Mouse (Mus musculus): Measurements from ENCODE around the gene Pigr. TPM values are rescaled to one million over a fixed set of nuclear protein-coding genes. Genes with fewer than 3 reads are reported as not detected.

Pigr gene
- polyA plus RNA-seq, 1 experiment, result 0.17 TPM

DNA sequence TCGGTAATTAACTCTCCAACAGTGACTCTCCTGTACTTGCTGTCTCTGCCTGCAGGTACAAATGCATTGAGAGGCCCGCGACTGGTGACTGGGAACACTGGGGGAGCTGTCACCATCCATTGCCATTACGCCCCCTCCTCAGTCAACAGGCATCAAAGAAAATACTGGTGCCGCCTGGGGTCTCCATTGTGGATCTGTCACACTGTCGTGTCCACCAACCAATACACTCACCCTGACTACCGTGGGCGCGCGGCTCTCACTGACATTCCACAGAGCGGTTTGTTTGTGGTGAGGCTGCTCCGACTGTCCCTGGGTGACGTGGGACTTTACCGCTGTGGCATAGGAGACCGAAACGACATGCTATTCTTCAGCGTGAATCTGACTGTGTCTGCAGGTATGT, 15.2 kb upstream of the Pigr start:
- Histone ChIP-seq H3K27me3 (ENCODE audit: control insufficient read depth, insufficient read depth, low read length) (no peaks in the 10 kb centered on the region), H3K4me3 (ENCODE audit: control insufficient read depth, low read depth, low read length) (no peak overlapping the region), H3K4me1 (ENCODE audit: control insufficient read depth, insufficient read depth, low read length) (no peaks in the 10 kb centered on the region), H3K36me3 (ENCODE audit: control insufficient read depth, insufficient read depth, low read length) (no peaks in the 10 kb centered on the region), H3K27ac (ENCODE audit: control insufficient read depth, insufficient read depth, low read depth, low read length) (no peak overlapping the region)
- TF ChIP-seq POLR2A (IDR thresholded peaks at IDR 0.05; ENCODE audit: control insufficient read depth, low read depth, low read length) (no peak), CTCF (IDR thresholded peaks at IDR 0.05; ENCODE audit: control insufficient read depth, insufficient read depth, insufficient replicate concordance, low read depth, low read length) (no peak)

- H3K27me3 ChIP-seq (ENCODE audit: control insufficient read depth, insufficient read depth, low read length), result no peaks in the 10 kb centered on the region
- no peaks in the 10 kb centered on the region for H3K36me3 ChIP-seq (ENCODE audit: control insufficient read depth, insufficient read depth, low read length)
- no peak overlapping the region for H3K27ac ChIP-seq (ENCODE audit: control insufficient read depth, insufficient read depth, low read depth, low read length)
- TF ChIP-seq POLR2A (IDR thresholded peaks at IDR 0.05; ENCODE audit: control insufficient read depth, low read depth, low read length) (no peak), CTCF (IDR thresholded peaks at IDR 0.05; ENCODE audit: control insufficient read depth, insufficient read depth, insufficient replicate concordance, low read depth, low read length) (no peak)
- H3K4me3 ChIP-seq (ENCODE audit: control insufficient read depth, low read depth, low read length), result no peak overlapping the region
- H3K4me1 ChIP-seq (ENCODE audit: control insufficient read depth, insufficient read depth, low read length), result no peaks in the 10 kb centered on the region
These were observed 6.7 kb upstream of the Pigr start for GRCm38 (mm10) chr1:130819737-130820136.

GRCm38 (mm10) chr1:130820316-130821148, 6.0 kb upstream of the Pigr start:
- TF ChIP-seq POLR2A (IDR thresholded peaks at IDR 0.05; ENCODE audit: control insufficient read depth, low read depth, low read length) (no peak), CTCF (IDR thresholded peaks at IDR 0.05; ENCODE audit: control insufficient read depth, insufficient read depth, insufficient replicate concordance, low read depth, low read length) (no peak)
- Histone ChIP-seq H3K27me3 (ENCODE audit: control insufficient read depth, insufficient read depth, low read length) (no peaks in the 10 kb centered on the region), H3K4me1 (ENCODE audit: control insufficient read depth, insufficient read depth, low read length) (no peaks in the 10 kb centered on the region), H3K27ac (ENCODE audit: control insufficient read depth, insufficient read depth, low read depth, low read length) (no peak overlapping the region), H3K4me3 (ENCODE audit: control insufficient read depth, low read depth, low read length) (no peak overlapping the region), H3K36me3 (ENCODE audit: control insufficient read depth, insufficient read depth, low read length) (no peaks in the 10 kb centered on the region)

DNA sequence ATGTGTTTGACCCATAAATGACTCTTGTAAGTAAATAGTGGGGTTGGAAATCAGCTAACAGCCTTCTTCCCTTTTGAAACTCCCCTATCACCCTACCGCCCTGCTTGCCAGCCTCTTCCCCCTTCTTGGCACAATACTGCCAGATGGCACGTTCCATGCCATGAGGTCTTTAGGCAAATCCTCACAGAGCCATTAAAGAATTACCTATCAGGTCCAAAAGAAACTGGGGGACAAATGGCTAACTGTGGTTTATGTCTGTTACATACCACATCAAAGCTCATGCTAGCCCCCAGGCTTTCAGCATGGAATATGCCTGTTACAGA, 5.4 kb upstream of the Pigr start:
- H3K36me3 ChIP-seq (ENCODE audit: control insufficient read depth, insufficient read depth, low read length), result no peaks in the 10 kb centered on the region
- no peaks in the 10 kb centered on the region for H3K27me3 ChIP-seq (ENCODE audit: control insufficient read depth, insufficient read depth, low read length)
- H3K4me1 ChIP-seq (ENCODE audit: control insufficient read depth, insufficient read depth, low read length), result no peaks in the 10 kb centered on the region
- no peak overlapping the region for H3K27ac ChIP-seq (ENCODE audit: control insufficient read depth, insufficient read depth, low read depth, low read length)
- no peak overlapping the region for H3K4me3 ChIP-seq (ENCODE audit: control insufficient read depth, low read depth, low read length)
- TF ChIP-seq CTCF (IDR thresholded peaks at IDR 0.05; ENCODE audit: control insufficient read depth, insufficient read depth, insufficient replicate concordance, low read depth, low read length), result no peak
- no peak for TF ChIP-seq POLR2A (IDR thresholded peaks at IDR 0.05; ENCODE audit: control insufficient read depth, low read depth, low read length)

- Histone ChIP-seq H3K4me3 (ENCODE audit: control insufficient read depth, low read depth, low read length) (no peak overlapping the region), H3K27ac (ENCODE audit: control insufficient read depth, insufficient read depth, low read depth, low read length) (no peak overlapping the region), H3K36me3 (ENCODE audit: control insufficient read depth, insufficient read depth, low read length) (no peaks in the 10 kb centered on the region), H3K4me1 (ENCODE audit: control insufficient read depth, insufficient read depth, low read length) (no peaks in the 10 kb centered on the region), H3K27me3 (ENCODE audit: control insufficient read depth, insufficient read depth, low read length) (no peaks in the 10 kb centered on the region)
- TF ChIP-seq CTCF (IDR thresholded peaks at IDR 0.05; ENCODE audit: control insufficient read depth, insufficient read depth, insufficient replicate concordance, low read depth, low read length) (no peak), POLR2A (IDR thresholded peaks at IDR 0.05; ENCODE audit: control insufficient read depth, low read depth, low read length) (no peak)
These were observed 4.4 kb upstream of the Pigr start for GRCm38 (mm10) chr1:130821911-130822625.

GRCm38 (mm10) chr1:130828656-130829055, 2.2 kb downstream of the Pigr start:
- H3K27ac ChIP-seq (ENCODE audit: control insufficient read depth, insufficient read depth, low read depth, low read length), result no peak overlapping the region
- H3K4me3 ChIP-seq (ENCODE audit: control insufficient read depth, low read depth, low read length), result no peak overlapping the region
- TF ChIP-seq POLR2A (IDR thresholded peaks at IDR 0.05; ENCODE audit: control insufficient read depth, low read depth, low read length) (no peak), CTCF (IDR thresholded peaks at IDR 0.05; ENCODE audit: control insufficient read depth, insufficient read depth, insufficient replicate concordance, low read depth, low read length) (no peak)
- no peaks in the 10 kb centered on the region for H3K36me3 ChIP-seq (ENCODE audit: control insufficient read depth, insufficient read depth, low read length)
- no peaks in the 10 kb centered on the region for H3K4me1 ChIP-seq (ENCODE audit: control insufficient read depth, insufficient read depth, low read length)
- no peaks in the 10 kb centered on the region for H3K27me3 ChIP-seq (ENCODE audit: control insufficient read depth, insufficient read depth, low read length)

- Histone ChIP-seq H3K4me1 (ENCODE audit: control insufficient read depth, insufficient read depth, low read length) (no peaks in the 10 kb centered on the region), H3K36me3 (ENCODE audit: control insufficient read depth, insufficient read depth, low read length) (no peaks in the 10 kb centered on the region), H3K4me3 (ENCODE audit: control insufficient read depth, low read depth, low read length) (no peak overlapping the region), H3K27me3 (ENCODE audit: control insufficient read depth, insufficient read depth, low read length) (no peaks in the 10 kb centered on the region), H3K27ac (ENCODE audit: control insufficient read depth, insufficient read depth, low read depth, low read length) (no peak overlapping the region)
- TF ChIP-seq POLR2A (IDR thresholded peaks at IDR 0.05; ENCODE audit: control insufficient read depth, low read depth, low read length), result no peak
These were observed 3.7 kb downstream of the Pigr start for GRCm38 (mm10) chr1:130829906-130830830.
